Mouse (Mus musculus): ENCODE measurements at regions not wholly inside any gene's neighbourhood (a gene's known extent, or its start where the extent isn't known, plus 50 kb on each side); places are given as distances from the start of the nearest gene placed in this dataset.

GRCm38 (mm10) chr6:95179993-95180392 is 63.0 kb downstream of the Kbtbd8 start:
- DNase-seq: no peak

DNA sequence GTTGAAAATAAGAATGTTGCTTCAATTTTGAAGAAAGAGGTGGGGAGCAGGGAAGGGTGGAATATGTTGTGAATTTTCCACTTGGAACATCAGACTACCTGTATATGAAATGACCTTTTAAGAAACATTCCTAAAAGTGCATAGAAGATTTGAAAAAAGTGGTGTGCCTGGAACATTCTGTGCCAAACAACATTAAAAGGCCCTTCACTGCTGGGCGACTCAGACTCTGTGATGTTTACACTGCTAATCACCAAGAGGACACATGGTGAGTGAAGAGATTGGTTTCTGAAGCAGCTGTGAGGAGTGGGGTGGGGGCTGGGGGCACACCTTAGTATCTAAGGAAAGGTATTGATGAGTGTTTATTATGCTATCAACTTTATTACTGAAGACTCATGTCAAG is 65.2 kb downstream of the Kbtbd8 start:
- DNase-seq: no peak

GRCm38 (mm10) chr6:95185074-95185931 is 68.3 kb downstream of the Kbtbd8 start:
- DNase-seq: no peak

GRCm38 (mm10) chr6:95196631-95197030 is 79.6 kb downstream of the Kbtbd8 start:
- DNase-seq: no peak

GRCm38 (mm10) chr6:95198611-95199010 is 81.6 kb downstream of the Kbtbd8 start:
- DNase-seq: no peak

- no peak for DNase-seq
These were observed 85.3 kb downstream of the Kbtbd8 start for GRCm38 (mm10) chr6:95202291-95202790.

DNA sequence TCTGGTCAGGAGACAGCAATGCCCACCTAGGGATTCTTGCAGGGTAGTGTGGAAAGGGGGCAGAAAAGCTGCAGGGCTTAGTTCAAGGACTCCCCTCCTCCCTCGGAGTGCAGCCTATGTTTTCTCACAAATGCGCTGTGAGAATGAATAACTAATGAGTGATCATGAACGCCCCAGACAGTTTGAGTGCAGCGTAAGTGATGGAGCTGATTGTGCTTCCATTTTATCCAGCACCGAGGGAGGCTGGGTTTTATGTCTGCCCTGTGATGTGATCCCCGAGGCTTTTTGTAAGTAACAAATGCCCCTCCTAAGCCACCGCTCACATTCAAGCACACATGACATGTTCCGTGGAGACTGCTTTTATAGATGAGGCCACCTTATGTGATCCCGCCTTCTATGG is 85.9 kb downstream of the Kbtbd8 start:
- no peak for DNase-seq

DNA sequence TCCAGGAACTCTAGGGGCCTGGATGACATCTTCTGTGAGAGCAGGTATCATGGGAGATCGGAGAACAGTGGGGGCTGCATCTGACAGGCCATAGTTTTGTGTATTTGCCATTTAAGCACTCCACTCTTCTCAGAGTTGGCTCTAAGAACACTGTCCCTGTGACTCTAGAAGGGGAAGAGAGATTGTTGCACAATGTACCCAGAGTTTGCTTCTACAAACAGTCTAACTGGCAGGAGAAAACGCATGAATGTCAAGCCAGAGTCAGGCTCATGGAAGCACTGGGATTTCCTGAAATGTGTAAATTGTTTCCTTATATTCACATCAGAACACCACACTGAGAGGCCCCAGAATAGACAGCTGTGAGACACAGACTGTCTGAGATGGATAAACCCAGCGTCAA is 87.2 kb downstream of the Kbtbd8 start:
- DNase-seq: no peak

DNA sequence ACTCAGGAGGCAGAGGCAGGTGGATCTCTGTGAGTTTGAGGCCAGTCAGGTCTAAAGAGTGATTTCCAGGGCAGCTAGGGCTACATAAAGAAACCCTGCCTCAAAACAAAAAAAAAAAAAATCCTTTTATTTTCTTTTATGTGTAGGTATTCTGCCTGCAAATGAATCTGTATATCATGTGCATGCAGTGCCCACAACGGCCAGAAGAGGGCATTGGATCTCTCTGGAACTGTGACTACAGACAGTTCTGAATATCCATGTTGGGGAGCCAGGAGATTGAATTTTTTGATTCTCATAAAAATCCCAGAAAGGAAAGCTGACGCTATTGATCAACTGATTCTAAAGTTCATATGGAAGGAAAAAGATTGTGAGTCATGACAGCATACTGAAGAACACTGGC is 90.0 kb downstream of the Kbtbd8 start:
- DNase-seq: no peak

DNA sequence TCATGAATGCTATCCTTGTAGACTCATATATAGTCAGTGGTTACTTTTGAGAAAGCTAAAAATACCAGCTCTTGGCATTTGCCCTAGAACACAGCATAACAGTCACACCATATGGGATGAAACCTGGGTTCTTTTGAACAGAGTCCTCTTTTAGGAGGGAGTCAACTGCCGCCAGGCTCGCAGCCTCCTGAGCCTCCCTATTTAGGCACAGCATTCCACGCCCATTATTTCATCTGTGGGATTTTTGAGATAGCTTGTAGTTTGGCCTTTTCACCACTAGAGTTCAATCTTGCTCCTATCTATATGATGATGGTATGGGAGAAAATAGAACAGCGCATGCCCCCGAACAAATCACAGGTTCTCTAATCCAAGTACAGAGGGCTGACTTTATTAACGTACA is 100.4 kb downstream of the Kbtbd8 start:
- DNase-seq: no peak

GRCm38 (mm10) chr6:95218830-95219229 is 101.8 kb downstream of the Kbtbd8 start:
- no peak for DNase-seq

- peak; percentile 72 for DNase-seq
These were observed 98.4 kb upstream of the Gm10234 start for GRCm38 (mm10) chr6:95223537-95223936.

DNA sequence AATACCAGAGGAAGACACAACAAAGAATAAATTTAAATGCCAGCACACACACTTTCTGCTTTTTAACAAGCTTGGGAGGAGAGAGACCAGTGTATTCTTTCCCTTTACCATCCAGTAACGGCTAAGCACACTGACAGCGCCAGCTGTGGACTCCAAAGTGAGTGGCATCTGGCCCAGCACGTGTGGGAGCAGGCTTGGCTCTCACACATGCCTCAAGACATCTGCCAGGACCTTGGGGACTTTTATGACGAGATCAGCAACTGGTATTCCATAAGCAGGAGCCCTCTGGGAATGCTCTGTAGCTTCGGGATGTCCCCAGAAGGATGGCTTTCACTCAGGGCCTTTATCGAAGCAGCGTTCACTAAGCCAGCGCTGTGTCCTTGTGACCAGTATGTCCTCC is 92.0 kb upstream of the Gm10234 start:
- no peak for DNase-seq

DNA sequence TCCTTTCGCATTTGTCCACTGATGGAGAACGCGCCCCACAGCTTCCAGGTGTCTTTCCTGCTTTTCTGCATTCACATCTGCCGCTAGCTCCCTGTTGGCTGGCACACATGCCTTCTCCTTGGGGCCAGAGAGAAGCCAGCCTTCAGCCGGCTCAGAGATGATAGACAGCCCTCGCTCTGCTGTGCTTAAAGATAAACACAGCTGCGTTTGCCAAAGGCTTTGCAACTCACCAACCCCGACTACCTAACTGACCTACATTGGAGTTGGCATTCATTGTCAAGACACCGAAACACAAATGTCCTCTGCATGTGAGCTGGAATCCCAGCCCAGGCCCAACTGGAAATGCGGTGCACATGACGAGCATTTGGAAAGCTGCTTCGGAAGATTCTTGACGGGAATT is 87.2 kb upstream of the Gm10234 start:
- DNase-seq: no peak

DNA sequence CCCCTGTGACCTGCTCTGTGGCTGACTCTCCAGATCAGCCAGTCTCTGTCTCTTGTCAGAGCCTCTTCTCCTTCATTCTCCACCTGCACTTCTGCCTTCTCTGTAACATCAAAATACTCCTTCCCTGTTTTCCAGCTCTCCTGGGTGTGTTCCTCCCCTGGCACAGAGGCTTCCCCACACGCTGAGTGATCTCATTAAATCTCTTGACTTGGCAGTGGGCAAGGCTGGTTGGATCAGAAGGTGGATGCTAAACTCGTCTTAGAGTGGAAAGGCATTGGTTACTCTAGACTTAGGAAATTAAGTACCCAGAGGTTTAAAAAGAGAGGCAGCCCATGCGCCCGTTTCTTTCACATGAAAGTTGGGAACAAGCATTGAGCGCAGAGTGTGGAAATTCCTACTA is 78.3 kb upstream of the Gm10234 start:
- no peak for DNase-seq

- DNase-seq: no peak
These were observed 77.0 kb upstream of the Gm10234 start for GRCm38 (mm10) chr6:95244911-95245310.

DNA sequence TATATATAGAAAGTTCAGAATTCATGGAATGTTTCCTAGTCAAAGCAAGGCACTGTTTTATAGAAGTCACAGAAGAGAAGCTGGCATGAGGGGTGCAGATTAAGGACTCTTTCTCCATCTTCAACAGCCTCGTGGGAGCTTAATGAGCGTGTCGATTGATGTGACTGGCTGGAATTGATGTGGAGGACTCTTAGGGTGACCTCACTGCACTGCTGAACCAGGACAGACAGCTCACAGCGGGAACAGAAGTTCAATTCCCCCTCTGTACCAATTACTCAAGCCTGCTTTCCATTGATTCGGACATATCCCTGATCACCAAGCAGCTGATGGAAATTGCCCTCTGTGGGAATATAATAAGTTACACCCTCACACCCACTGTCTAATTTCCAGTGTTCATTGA is 65.6 kb upstream of the Gm10234 start:
- no peak for DNase-seq

GRCm38 (mm10) chr6:95261001-95261400 is 60.9 kb upstream of the Gm10234 start:
- no peak for DNase-seq

- DNase-seq: no peak
These were observed 57.7 kb upstream of the Gm10234 start for GRCm38 (mm10) chr6:95264011-95264869.

- no peak for DNase-seq
These were observed 52.4 kb upstream of the Gm10234 start for GRCm38 (mm10) chr6:95269524-95269923.

Measured in cerebellum, adult 8-10 months (tissue).